ENCODE assay signal across 10 mouse cellular contexts in genomic region chr1:85758231-85758968, GRCm38 (mm10). TPM values are rescaled to one million over a fixed set of nuclear protein-coding genes. Genes with fewer than 3 reads are reported as not detected.
DNase-seq lines count a peak whose midpoint lies in the region; ATAC-seq lines count a peak whose summit lies in the region.
"Had no signal": no experiment of that assay in that cellular context is flagged by ENCODE, and none has a peak within 500 bp of the region (broad histone marks: within the 10 kb centered on the region; RNA-seq: fewer than 3 reads in every experiment).

No protein-coding gene starts in this region.

- 0 out of 2 replicates have a peak, but pooled peaks cover 5% of the 10 kb centered on the region for H3K4me1 ChIP-seq in neural tube, embryonic 13.5 days (replicated peaks)
- no peaks in the 10 kb centered on the region for H3K4me1 ChIP-seq in neural tube, embryonic 15.5 days

- ATAC-seq in neural tube, embryonic 13.5 days (ENCODE audit: low read depth), result no peak
- ATAC-seq in neural tube, embryonic 15.5 days (ENCODE audit: low FRiP score), result no peak

- WGBS in neural tube, embryonic 13.5 days, result 33% methylated on average over 14 of the region's 14 CpGs
- 40% methylated on average over 14 of the region's 14 CpGs for WGBS in neural tube, embryonic 15.5 days

- intact Hi-C loops in left cerebral cortex, postnatal 36 days (cut with DNase I), result no loop called here

- no peaks in the 10 kb centered on the region for H3K27me3 ChIP-seq in neural tube, embryonic 13.5 days
- H3K27me3 ChIP-seq in neural tube, embryonic 15.5 days (replicated peaks), result no peaks in the 10 kb centered on the region

- H3K9me3 ChIP-seq in neural tube, embryonic 13.5 days, result no peaks in the 10 kb centered on the region
- no peaks in the 10 kb centered on the region for H3K9me3 ChIP-seq in neural tube, embryonic 15.5 days (replicated peaks)
- H3K9me3 ChIP-seq: G1E had no signal

- no peaks in the 10 kb centered on the region for H3K36me3 ChIP-seq in neural tube, embryonic 13.5 days
- H3K36me3 ChIP-seq in neural tube, embryonic 15.5 days, result no peaks in the 10 kb centered on the region
- H3K36me3 ChIP-seq: G1E had no signal

- 0 out of 2 replicates have a peak overlapping the region, but pooled peaks have one; percentile 14 for H3K4me2 ChIP-seq in neural tube, embryonic 13.5 days
- no peak overlapping the region for H3K4me2 ChIP-seq in neural tube, embryonic 15.5 days

- no peak overlapping the region for H3K9ac ChIP-seq in neural tube, embryonic 13.5 days
- no peak overlapping the region for H3K9ac ChIP-seq in neural tube, embryonic 15.5 days (replicated peaks)

- no peak overlapping the region for H3K27ac ChIP-seq in neural tube, embryonic 13.5 days (replicated peaks)
- H3K27ac ChIP-seq in neural tube, embryonic 15.5 days (replicated peaks), result no peak overlapping the region

- H3K4me3 ChIP-seq in neural tube, embryonic 13.5 days, result no peak overlapping the region
- H3K4me3 ChIP-seq in neural tube, embryonic 15.5 days (replicated peaks), result no peak overlapping the region

- peak; percentile 27 to 56 for DNase-seq in heart, adult 18-20 months
- DNase-seq in heart, postnatal 4 days, result no peak
- DNase-seq in left cerebral cortex, postnatal 36 days (ENCODE audit: low spot score in 2 of 2), result peak; percentile 42 to 63
- DNase-seq in testis, postnatal 10 days (ENCODE audit: low spot score), result peak; percentile 44
- no peak for DNase-seq in cerebellum, postnatal 10 days
- no peak for DNase-seq in spleen, adult 12 weeks (ENCODE audit: low spot score)
- DNase-seq: cerebellum, adult 8-10 months had no signal

RNA-seq across cellular contexts. Expression of gene A630001G21Rik, which starts 20.0 kb away (rescaled TPM):
- total RNA-seq in heart, adult 18-20 months (2021), result under 1 TPM; 0.65 to 0.82 TPM
- total RNA-seq in heart, postnatal 4 days (2021), result under 1 TPM; 0.54 to 0.88 TPM
- polyA plus RNA-seq in neural tube, embryonic 13.5 days (2015; fragmentation: Nextera tagmentation; extraction: Ambion mirVana), result 0.37 and 0.46 TPM in 2 replicates
- 0.45 and 2.0 TPM in 2 replicates for polyA plus RNA-seq in neural tube, embryonic 15.5 days (2015; fragmentation: Nextera tagmentation; extraction: Ambion mirVana)
- total RNA-seq in left cerebral cortex, postnatal 36 days (2021), result 1 to 10 TPM in 1 of 2 experiments, under 1 TPM in 1; 0.17 to 1.2 TPM
- polyA plus RNA-seq: G1E had no signal

RNA-seq across cellular contexts. Expression of gene Cab39, which starts 34.8 kb away (rescaled TPM):
- 100 to 1,000 TPM; 118 to 119 TPM for total RNA-seq in heart, adult 18-20 months (2021)
- 100 to 1,000 TPM in 1 of 2 experiments, 10 to 100 TPM in 1; 90.7 to 102 TPM for total RNA-seq in heart, postnatal 4 days (2021)
- 53.9 and 56.4 TPM in 2 replicates for polyA plus RNA-seq in neural tube, embryonic 13.5 days (2015; fragmentation: Nextera tagmentation; extraction: Ambion mirVana)
- polyA plus RNA-seq in neural tube, embryonic 15.5 days (2015; fragmentation: Nextera tagmentation; extraction: Ambion mirVana), result 42.8 and 45.3 TPM in 2 replicates
- 100 to 1,000 TPM; 150 to 163 TPM for total RNA-seq in left cerebral cortex, postnatal 36 days (2021)

Comparison
In these comparisons a context has a peak if more than half of its experiments do, and no peak if none do; other contexts are left out.
1. DNase-seq: peak in heart, adult 18-20 months (2 of 2), left cerebral cortex, postnatal 36 days (2 of 2) and testis, postnatal 10 days (single experiment); none in heart, postnatal 4 days (single experiment), cerebellum, postnatal 10 days (0 of 2) and spleen, adult 12 weeks (single experiment).